Mouse (Mus musculus) stomach, embryonic 15.5 days (tissue): Measurements from ENCODE around the gene Pip5k1c. TPM values are rescaled to one million over a fixed set of nuclear protein-coding genes. Genes with fewer than 3 reads are reported as not detected.

Experiments
- ATAC-seq: fragments of 200-750 bp; cut with Nextera tagmentation; 2 replicates; pipeline ENCODE4 v1.8.0; 2017; ENCODE audit warnings: low read depth, moderate number of reproducible peaks, moderate TSS enrichment; ENCODE audit not compliant: insufficient read depth, low FRiP score
- H3K27ac ChIP-seq: fragments of 300-500 bp; sonication (generic); 2 replicates; pipeline ENCODE4 v1.5.1; 2015; ENCODE audit warnings: mild to moderate bottlenecking, inconsistent platforms
- H3K27me3 ChIP-seq: fragments of 300-500 bp; sonication (generic); replicated peaks from 2 replicates; pipeline ENCODE4 v1.6.1; 2015; ENCODE audit warnings: inconsistent platforms
- H3K36me3 ChIP-seq: fragments of 300-500 bp; sonication (generic); 2 replicates; pipeline ENCODE4 v1.6.1; 2015; ENCODE audit warnings: inconsistent platforms
- H3K4me1 ChIP-seq: fragments of 300-500 bp; sonication (generic); 2 replicates; pipeline ENCODE4 v1.6.1; 2015; ENCODE audit warnings: inconsistent platforms
- H3K4me2 ChIP-seq: fragments of 300-500 bp; sonication (generic); 2 replicates; pipeline ENCODE4 v1.6.1; 2015; ENCODE audit warnings: mild to moderate bottlenecking, inconsistent platforms
- H3K4me3 ChIP-seq: fragments of 300-500 bp; sonication (generic); replicated peaks from 2 replicates; pipeline ENCODE4 v1.5.1; 2015; ENCODE audit warnings: inconsistent platforms
- H3K9ac ChIP-seq: fragments of 300-500 bp; sonication (generic); 2 replicates; pipeline ENCODE4 v1.6.1; 2015; ENCODE audit warnings: inconsistent platforms
- H3K9me3 ChIP-seq: fragments of 300-500 bp; sonication (generic); 2 replicates; pipeline ENCODE4 v1.6.1; 2016; ENCODE audit warnings: inconsistent platforms
- WGBS: fragments of 180-500 bp; shearing (Covaris S2); methylation state at CpG from one replicate; pipeline ENCODE4 v1.1.7; 2015; 5-methylcytosine and 5-hydroxymethylcytosine counted together
- polyA plus RNA-seq: library from polyadenylated mRNA; unstranded; fragments of >200 nt; fragmentation: Nextera tagmentation; extraction: Ambion mirVana; gene quantifications from 2 replicates; pipeline ENCODE4 v1.2.1, GENCODE M21; 2015

The Pip5k1c gene
- polyA plus RNA-seq, 1 experiment from 2014 or later: 43.1 TPM

DNA sequence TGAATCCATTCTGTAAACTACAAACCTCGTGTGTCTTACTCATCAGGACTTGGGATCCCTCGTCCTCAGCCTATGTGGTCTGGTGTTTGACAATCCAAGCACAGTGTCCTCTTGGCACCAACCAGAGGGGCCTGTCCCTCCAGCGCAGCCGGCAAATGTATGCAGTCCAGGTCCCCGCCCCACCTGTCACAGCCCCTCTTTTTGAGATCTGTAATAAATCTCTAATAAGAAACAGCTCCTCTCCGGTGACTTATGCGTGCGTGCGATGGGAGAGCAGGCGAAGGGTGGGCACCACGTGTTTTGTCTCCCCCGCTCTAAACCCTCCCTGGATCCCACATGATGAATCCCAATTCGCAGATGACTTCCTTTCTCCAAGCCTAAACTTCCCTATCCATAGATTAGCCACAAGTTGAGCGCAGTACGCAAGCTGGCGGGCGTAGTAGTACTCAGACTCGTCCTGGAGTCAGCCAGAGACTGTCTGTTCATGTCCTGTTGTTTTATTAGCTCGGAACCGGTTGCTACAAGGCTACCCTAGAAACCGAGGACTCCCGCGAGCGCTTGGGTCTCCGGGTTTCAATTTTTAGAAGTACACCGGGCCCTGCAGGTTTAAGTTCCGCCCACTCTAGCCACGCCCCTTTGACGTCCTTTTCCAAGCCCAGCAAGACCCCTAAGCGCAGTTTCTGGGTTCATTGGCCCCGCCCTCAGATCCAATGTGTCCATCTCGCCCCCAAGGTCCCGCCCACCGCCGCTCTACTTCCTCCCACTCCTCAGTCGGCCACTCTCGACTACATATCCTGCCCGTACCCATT, 27.2 kb downstream of the Pip5k1c start:
- Histone ChIP-seq H3K4me1 (peaks cover 46% of the 10 kb centered on the region), H3K27me3 (no peaks in the 10 kb centered on the region), H3K4me2 (peak overlapping the region; percentile 78), H3K9ac (peak overlapping the region; percentile 10; the same call in 1 of the 2 replicates), H3K9me3 (no peaks in the 10 kb centered on the region), H3K27ac (peak overlapping the region; percentile 92), H3K4me3 (peak overlapping the region; percentile 99), H3K36me3 (peaks cover 41% of the 10 kb centered on the region)
- no peak; the same call in 1 of the 2 replicates for ATAC-seq
- WGBS: under 1% methylated on average over 38 of the region's 38 CpGs

DNA sequence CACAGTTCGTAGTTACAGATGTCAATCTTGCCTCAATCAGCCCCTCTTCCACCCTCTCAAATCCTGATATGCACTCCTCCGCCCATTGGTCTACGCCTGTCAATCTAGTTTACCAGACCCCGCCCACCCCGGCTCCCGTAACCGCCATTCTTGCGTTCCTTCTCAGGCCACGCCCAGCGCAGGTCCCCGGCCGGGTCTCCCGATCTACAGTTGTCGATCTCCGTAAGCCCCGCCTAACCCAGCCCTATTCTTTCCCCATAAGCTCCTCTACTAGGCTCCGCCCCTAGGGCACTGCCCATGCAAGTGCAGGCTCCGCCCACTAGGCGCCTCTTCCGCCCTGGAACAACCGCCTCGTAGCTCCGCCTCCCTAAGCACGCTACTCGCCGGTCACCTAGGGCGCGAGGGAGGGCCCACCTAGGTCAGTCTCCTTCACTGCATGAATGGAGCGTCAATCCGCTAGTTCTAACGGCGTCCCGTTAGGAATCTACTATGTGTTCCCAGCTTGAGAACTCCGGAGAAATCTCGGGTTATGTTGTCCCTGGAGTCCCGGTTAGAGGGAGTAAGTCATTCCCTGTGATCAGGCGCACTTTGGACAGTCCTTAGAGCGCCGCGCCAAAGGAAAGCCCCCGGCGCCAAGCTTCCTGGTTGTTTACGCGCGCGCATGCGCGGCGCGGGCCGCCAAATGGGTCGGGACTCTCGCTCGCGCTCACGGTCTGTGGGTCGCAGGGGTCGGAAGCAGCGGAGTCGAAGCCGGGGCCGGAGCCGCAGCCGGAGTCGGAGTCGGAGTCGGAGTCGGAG, 28.0 kb downstream of the Pip5k1c start, which contains the start of gene Cactin:
Cactin (plus strand) TSS at position 554 of the 798 bp plus-strand sequence.
- peaks cover 45% of the 10 kb centered on the region for H3K36me3 ChIP-seq
- under 1% methylated on average over 68 of the region's 68 CpGs for WGBS
- peaks cover 46% of the 10 kb centered on the region for H3K4me1 ChIP-seq

DNA sequence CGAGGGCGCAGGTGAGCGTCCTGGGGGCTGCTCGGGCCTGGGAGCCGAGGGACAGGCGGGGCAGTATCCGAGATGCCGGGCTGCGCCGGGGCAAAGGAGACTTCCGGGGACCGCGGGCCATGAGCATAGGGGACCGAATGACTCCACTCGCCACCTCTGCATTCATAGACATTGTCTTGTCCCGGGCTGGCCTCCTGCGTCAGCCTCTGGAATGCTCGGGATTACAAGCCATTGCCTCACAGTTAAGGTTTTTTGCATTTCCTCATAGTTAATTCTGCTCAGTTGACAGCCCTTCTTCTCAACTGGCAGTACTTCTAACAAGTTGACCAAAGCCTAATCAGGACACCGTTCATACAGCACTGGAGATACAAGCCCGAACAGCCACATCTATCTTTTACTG, 28.7 kb downstream of the Pip5k1c start:
- H3K4me1 ChIP-seq: peaks cover 40% of the 10 kb centered on the region
- peak overlapping the region; percentile 99 for H3K4me3 ChIP-seq
- 2% methylated on average over 20 of the region's 20 CpGs for WGBS
- ATAC-seq: no peak
- H3K27ac ChIP-seq: peak overlapping the region; percentile 92
- H3K9me3 ChIP-seq: no peaks in the 10 kb centered on the region
- peak overlapping the region; percentile 65 for H3K4me2 ChIP-seq
- peak overlapping the region; percentile 92 for H3K9ac ChIP-seq
- H3K27me3 ChIP-seq: no peaks in the 10 kb centered on the region
- H3K36me3 ChIP-seq: peaks cover 52% of the 10 kb centered on the region

More for the DNA sequence above, 28.0 kb downstream of the Pip5k1c start, which contains the start of gene Cactin:
- Histone ChIP-seq H3K27me3 (no peaks in the 10 kb centered on the region), H3K4me3 (peak within 1 kb of the TSS; percentile 99), H3K9ac (peak within 1 kb of the TSS; percentile 92), H3K27ac (peak within 1 kb of the TSS; percentile 92), H3K9me3 (no peaks in the 10 kb centered on the region), H3K4me2 (peak within 1 kb of the TSS; percentile 78)
- peak; percentile 92 for ATAC-seq

DNA sequence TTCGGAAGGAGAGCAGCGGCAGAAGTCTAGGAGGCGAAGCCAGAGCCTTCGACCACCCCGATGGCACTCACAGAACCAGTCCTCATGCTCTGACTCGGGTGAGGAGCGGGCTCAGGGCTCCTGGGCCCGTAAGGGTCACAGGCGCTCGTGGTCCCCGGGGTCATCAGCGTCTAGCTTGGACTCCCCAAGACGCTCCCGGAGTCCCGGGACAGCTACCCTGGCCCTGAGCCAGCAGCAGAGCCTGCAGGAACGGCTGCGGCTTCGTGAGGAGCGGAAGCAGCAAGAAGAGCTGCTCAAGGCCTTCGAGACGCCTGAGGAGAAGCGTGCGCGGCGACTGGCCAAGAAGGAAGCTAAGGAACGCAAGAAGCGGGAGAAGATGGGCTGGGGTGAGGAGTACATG, 29.7 kb downstream of the Pip5k1c start:
- Histone ChIP-seq H3K27ac (no peak overlapping the region), H3K9ac (no peak overlapping the region), H3K36me3 (peaks cover 60% of the 10 kb centered on the region), H3K27me3 (no peaks in the 10 kb centered on the region), H3K4me2 (peak overlapping the region; percentile 65), H3K9me3 (no peaks in the 10 kb centered on the region), H3K4me3 (peak overlapping the region; percentile 99; the same call in 1 of the 2 replicates), H3K4me1 (peaks cover 30% of the 10 kb centered on the region)
- WGBS: 91% methylated on average over 27 of the region's 27 CpGs
- no peak for ATAC-seq

DNA sequence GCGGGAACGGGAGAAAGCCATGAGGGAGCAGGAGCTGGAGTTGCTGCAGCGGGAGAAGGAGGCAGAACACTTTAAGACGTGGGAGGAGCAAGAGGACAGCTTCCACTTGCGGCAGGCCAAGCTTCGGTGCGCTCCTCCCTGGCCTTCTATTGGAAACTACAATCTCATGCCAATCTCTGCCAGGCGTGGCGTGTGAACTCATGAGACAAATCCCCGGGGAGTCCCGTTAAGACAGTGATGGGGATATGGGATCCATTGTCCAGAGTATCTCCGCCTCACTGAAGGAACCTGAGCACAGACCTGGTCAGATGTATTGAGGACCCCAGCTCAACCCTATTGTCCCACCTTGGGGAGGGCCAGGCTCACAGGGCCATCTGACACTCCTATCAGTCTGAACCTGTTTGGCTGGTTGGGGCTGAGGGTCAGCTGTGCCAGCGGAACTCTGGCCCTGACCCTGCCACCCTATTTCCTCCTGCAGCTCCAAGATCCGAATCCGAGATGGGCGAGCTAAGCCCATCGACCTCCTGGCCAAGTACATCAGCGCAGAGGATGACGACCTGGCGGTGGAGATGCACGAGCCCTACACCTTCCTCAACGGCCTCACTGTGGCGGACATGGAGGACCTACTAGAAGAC, 30.5 kb downstream of the Pip5k1c start:
- H3K4me3 ChIP-seq: no peak overlapping the region
- no peaks in the 10 kb centered on the region for H3K9me3 ChIP-seq
- H3K27me3 ChIP-seq: no peaks in the 10 kb centered on the region
- no peak overlapping the region for H3K27ac ChIP-seq
- peaks cover 53% of the 10 kb centered on the region for H3K36me3 ChIP-seq
- 89% methylated on average over 23 of the region's 23 CpGs for WGBS
- no peak for ATAC-seq
- no peak overlapping the region for H3K9ac ChIP-seq
- peaks cover 33% of the 10 kb centered on the region for H3K4me1 ChIP-seq
- no peak overlapping the region for H3K4me2 ChIP-seq

DNA sequence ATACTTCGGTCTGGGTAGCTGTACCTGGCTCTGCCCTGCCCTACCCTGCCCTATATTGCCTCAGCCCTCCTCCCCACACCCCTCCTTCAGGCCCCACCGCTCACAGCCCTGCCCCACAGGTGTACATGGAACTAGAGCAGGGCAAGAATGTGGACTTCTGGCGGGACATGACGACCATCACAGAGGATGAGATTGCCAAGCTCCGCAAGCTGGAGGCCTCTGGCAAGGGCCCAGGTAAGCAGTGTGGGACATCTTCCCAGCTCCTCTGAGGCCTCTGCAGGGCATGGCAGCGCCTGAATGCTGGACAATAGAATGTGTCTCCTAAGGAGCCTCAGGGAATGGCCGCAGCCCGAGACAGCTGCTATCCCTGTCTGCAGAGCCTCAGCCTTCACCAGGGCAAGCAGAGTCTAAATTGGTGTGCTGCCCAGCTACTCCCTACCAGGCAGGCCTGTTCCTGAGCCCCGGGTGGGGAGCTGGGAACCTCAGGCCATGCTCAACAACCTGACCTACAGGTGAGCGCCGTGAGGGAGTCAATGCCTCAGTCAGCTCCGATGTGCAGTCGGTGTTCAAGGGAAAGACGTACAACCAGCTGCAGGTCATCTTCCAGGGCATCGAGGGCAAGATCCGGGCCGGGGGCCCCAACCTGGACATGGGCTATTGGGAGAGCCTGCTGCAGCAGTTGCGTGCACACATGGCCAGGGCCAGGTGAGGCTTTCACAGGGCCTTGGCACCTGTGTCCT, 31.2 kb downstream of the Pip5k1c start:
- H3K4me2 ChIP-seq: no peak overlapping the region
- H3K4me1 ChIP-seq: peaks cover 33% of the 10 kb centered on the region
- H3K36me3 ChIP-seq: peaks cover 48% of the 10 kb centered on the region
- H3K27me3 ChIP-seq: no peaks in the 10 kb centered on the region
- ATAC-seq: no peak
- no peak overlapping the region for H3K4me3 ChIP-seq
- H3K9me3 ChIP-seq: no peaks in the 10 kb centered on the region
- 95% methylated on average over 18 of the region's 18 CpGs for WGBS
- H3K9ac ChIP-seq: no peak overlapping the region
- H3K27ac ChIP-seq: no peak overlapping the region

DNA sequence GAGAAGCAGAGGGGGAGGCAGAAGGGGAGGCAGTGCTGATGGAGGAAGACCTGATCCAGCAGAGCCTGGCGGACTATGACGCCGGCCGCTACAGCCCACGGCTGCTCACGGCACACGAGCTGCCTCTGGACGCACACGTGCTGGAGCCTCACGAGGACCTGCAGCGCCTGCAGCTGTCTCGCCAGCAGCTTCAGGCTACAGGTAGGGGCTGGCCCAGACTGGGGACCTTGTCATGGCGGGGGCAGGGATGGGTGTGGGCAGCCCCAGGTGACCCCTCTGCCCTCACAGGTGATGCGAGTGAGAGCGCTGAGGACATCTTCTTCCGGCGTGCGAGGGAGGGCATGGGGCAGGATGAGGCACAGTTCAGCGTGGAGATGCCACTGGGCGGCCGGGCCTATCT, 32.4 kb downstream of the Pip5k1c start:
- no peak overlapping the region for H3K4me3 ChIP-seq
- no peak overlapping the region for H3K9ac ChIP-seq
- H3K36me3 ChIP-seq: peaks cover 48% of the 10 kb centered on the region
- no peak for ATAC-seq
- peaks cover 34% of the 10 kb centered on the region for H3K4me1 ChIP-seq
- H3K27me3 ChIP-seq: no peaks in the 10 kb centered on the region
- 96% methylated on average over 21 of the region's 21 CpGs for WGBS
- no peak overlapping the region for H3K4me2 ChIP-seq
- H3K9me3 ChIP-seq: no peaks in the 10 kb centered on the region
- no peak overlapping the region for H3K27ac ChIP-seq

DNA sequence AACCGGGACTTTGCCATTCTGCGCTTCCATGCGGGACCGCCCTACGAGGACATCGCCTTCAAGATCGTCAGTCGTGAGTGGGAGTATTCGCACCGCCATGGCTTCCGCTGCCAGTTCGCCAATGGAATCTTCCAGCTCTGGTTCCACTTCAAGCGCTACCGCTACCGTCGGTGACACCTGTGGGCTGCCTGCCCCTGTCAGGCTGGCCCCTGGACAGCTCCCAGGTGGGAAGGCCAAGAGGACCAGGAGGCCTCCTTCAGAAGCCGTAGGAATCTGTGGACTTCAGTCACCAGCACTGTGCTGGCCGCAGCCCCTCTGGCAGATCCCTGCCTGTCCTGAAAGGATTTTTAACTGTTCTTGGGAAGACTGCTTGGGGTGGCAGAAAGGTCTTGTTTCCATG, 33.0 kb downstream of the Pip5k1c start:
- Histone ChIP-seq H3K27me3 (no peaks in the 10 kb centered on the region), H3K36me3 (peaks cover 48% of the 10 kb centered on the region), H3K4me2 (no peak overlapping the region), H3K4me1 (peaks cover 40% of the 10 kb centered on the region), H3K9ac (no peak overlapping the region), H3K4me3 (no peak overlapping the region), H3K27ac (no peak overlapping the region), H3K9me3 (no peaks in the 10 kb centered on the region)
- 94% methylated on average over 18 of the region's 18 CpGs for WGBS
- ATAC-seq: no peak

DNA sequence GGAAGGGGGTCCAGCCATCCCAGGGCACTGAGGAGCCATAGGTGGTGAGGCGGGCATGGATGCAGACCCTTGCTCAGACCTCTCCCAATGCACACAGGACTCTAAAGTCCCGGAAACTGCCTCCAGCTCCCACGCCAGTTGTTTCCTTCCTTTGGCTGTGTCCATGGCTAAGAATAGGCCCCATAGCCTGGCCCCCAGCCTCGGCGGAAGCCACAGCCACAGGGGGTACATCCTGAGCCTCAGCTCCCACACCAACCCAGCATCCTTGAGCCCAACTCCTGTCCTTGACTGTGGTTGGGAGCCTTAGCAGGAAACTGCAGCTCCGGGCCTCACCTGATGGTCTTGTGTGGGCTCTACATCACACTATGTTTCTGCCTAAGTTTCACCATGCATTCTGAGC, 34.1 kb downstream of the Pip5k1c start:
- WGBS: 73% methylated on average over 6 of the region's 6 CpGs
- no peak overlapping the region; the same call in 1 of the 2 replicates for H3K27ac ChIP-seq
- peaks cover 48% of the 10 kb centered on the region for H3K36me3 ChIP-seq
- no peak overlapping the region for H3K9ac ChIP-seq
- no peak overlapping the region for H3K4me2 ChIP-seq
- peaks cover 44% of the 10 kb centered on the region for H3K4me1 ChIP-seq
- H3K4me3 ChIP-seq: no peak overlapping the region
- no peaks in the 10 kb centered on the region for H3K27me3 ChIP-seq
- no peak for ATAC-seq
- no peaks in the 10 kb centered on the region for H3K9me3 ChIP-seq

DNA sequence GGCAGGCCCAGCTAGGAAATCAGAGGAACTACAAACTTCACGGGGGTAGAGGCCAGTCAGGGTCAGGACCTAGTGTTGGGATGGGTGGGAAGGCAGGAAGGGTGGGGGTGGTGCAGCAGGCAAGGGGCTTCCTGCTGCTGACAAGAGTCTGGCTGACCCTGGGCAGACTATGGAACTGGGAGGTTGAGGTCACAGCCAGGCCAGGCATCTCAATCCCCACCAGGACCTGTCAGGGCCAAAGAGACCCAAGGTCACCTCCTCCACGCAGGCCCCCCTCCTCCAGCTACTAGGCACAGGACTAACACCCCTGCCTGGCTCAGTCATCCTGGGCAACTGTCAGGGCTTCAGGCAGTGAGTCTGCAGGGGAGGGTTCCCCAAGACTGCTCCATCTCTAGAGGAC, 35.2 kb downstream of the Pip5k1c start:
- ATAC-seq: no peak
- Histone ChIP-seq H3K4me1 (peaks cover 45% of the 10 kb centered on the region), H3K27ac (peak overlapping the region; percentile 95), H3K4me3 (no peak overlapping the region), H3K9ac (peak overlapping the region; percentile 12; the same call in 1 of the 2 replicates), H3K4me2 (no peak overlapping the region), H3K27me3 (0 out of 2 replicates have a peak, but pooled peaks cover 3% of the 10 kb centered on the region), H3K36me3 (peaks cover 42% of the 10 kb centered on the region), H3K9me3 (no peaks in the 10 kb centered on the region)
- 19% methylated on average over 2 of the region's 2 CpGs for WGBS

DNA sequence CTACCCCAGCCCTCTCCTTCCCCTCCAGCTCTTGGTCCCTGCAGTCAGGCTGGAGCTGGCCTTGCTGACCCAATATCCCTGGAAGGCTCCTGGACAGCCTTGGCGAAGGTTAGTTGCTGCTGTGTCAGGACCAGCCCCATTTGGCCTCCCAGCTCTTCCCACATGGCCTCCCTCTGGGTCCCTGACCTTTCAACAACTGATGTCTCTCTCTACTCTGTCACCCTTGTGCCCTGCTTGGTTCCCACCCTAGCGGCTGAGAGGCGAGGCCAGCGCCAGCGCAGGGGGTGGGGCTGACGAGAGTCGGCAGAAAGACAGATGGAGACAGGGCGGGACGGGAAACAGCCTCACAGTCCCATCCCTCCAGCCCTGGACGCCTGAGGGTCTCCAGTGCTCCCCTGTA, 35.6 kb downstream of the Pip5k1c start, which contains the start of gene Tbxa2r:
Tbxa2r (plus strand) TSS at position 346 of the 400 bp plus-strand sequence.
- 15% methylated on average over 10 of the region's 10 CpGs for WGBS
- Histone ChIP-seq H3K4me1 (peaks cover 47% of the 10 kb centered on the region), H3K4me3 (peak within 1 kb of the TSS; percentile 35), H3K4me2 (peak within 1 kb of the TSS; percentile 56), H3K9ac (peak within 1 kb of the TSS; percentile 38; the same call in 1 of the 2 replicates), H3K27ac (peak within 1 kb of the TSS; percentile 95), H3K9me3 (no peaks in the 10 kb centered on the region), H3K36me3 (peaks cover 38% of the 10 kb centered on the region), H3K27me3 (0 out of 2 replicates have a peak, but pooled peaks cover 5% of the 10 kb centered on the region)
- peak; percentile 16; the same call in 1 of the 2 replicates for ATAC-seq
